In the genomic region with DNA sequence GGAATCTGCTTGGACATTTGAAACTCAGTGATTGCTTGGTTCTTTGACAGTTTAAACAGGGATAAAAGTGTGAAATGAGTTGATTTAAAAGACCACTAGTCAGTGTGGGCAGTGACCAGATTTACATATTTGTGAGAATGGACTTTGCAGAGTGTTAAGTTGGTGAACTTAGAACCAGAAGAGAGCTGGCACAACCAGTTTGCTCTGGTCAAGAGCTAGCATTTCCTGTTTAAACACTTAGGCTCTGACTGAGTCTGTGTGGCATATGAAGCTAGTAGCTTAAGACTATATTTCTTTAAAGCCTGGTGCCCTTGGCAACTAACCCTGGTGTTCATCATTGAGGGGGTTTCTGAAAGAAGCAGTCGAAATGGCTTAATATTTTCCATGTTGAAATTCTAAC, we compare ENCODE assay signal across 10 mouse cellular contexts. TPM values are rescaled to one million over a fixed set of nuclear protein-coding genes. Genes with fewer than 3 reads are reported as not detected.
A peak's percentile ranks its signal among the peaks of the same experiment; 100 is the strongest.
DNase-seq lines count a peak whose midpoint lies in the region; ATAC-seq and TF ChIP-seq lines count a peak whose summit lies in the region.
"Had no signal": no experiment of that assay in that cellular context is flagged by ENCODE, and none has a peak within 500 bp of the region (broad histone marks: within the 10 kb centered on the region; RNA-seq: fewer than 3 reads in every experiment).

No protein-coding gene starts in this region.

- H3K27me3 ChIP-seq in liver, embryonic 12.5 days (replicated peaks), result peaks cover 6% of the 10 kb centered on the region; the same call in 1 of the 2 replicates
- no peaks in the 10 kb centered on the region for H3K27me3 ChIP-seq in forebrain, embryonic 12.5 days
- no peaks in the 10 kb centered on the region for H3K27me3 ChIP-seq in myocyte (ENCODE audit: control insufficient read depth, insufficient read depth, insufficient read length)

- no peak overlapping the region for H3K27ac ChIP-seq in liver, embryonic 12.5 days
- H3K27ac ChIP-seq in forebrain, embryonic 12.5 days, result no peak overlapping the region

- DNase-seq in liver, result no peak
- DNase-seq in kidney, adult 9 months, result peak; percentile 42
- DNase-seq in adrenal gland, adult (ENCODE audit: inconsistent age in 2 of 2, low spot score in 1 of 2), result no peak
- DNase-seq in adrenal gland, postnatal 4 days (ENCODE audit: low spot score in 2 of 2), result no peak
- no peak for DNase-seq in layer of hippocampus, adult 18-20 months (ENCODE audit: low spot score in 2 of 2)

- H3K9ac ChIP-seq in liver, embryonic 12.5 days, result no peak overlapping the region
- no peak overlapping the region for H3K9ac ChIP-seq in forebrain, embryonic 12.5 days

- no peak for TF ChIP-seq POLR2A in myocyte (IDR thresholded peaks at IDR 0.05; ENCODE audit: insufficient read length, low read depth)

- peak overlapping the region; percentile 84 for H3K4me2 ChIP-seq in liver, embryonic 12.5 days
- H3K4me2 ChIP-seq in forebrain, embryonic 12.5 days, result peak overlapping the region; percentile 69
- peak overlapping the region; percentile 80 for H3K4me2 ChIP-seq in myocyte (ENCODE audit: low read depth)

- ATAC-seq in liver, embryonic 12.5 days, result no peak
- no peak for ATAC-seq in forebrain, embryonic 12.5 days (ENCODE audit: low FRiP score)
- ATAC-seq: inflammation-experienced regulatory T-cells, adult 6 months had no signal

- no peaks in the 10 kb centered on the region for H3K36me3 ChIP-seq in liver, embryonic 12.5 days
- H3K36me3 ChIP-seq in forebrain, embryonic 12.5 days (replicated peaks), result peaks cover 21% of the 10 kb centered on the region
- no peaks in the 10 kb centered on the region for H3K36me3 ChIP-seq in myocyte (ENCODE audit: control insufficient read depth, insufficient read depth)

- no peak overlapping the region for H3ac ChIP-seq in myocyte (ENCODE audit: control insufficient read depth, insufficient read length)

- H3K4me3 ChIP-seq in liver, embryonic 12.5 days, result no peak overlapping the region
- H3K4me3 ChIP-seq in forebrain, embryonic 12.5 days (replicated peaks), result no peak overlapping the region
- no peak overlapping the region for H3K4me3 ChIP-seq in myocyte

- WGBS in liver, embryonic 12.5 days (ENCODE audit: insufficient replicate concordance), result 70% methylated on average over 1 of the region's 1 CpGs
- WGBS in forebrain, embryonic 12.5 days, result 88% methylated on average over 1 of the region's 1 CpGs

- no peaks in the 10 kb centered on the region for H3K79me2 ChIP-seq in myocyte (ENCODE audit: control insufficient read depth, insufficient read depth)

- peaks cover 22% of the 10 kb centered on the region for H3K4me1 ChIP-seq in liver, embryonic 12.5 days
- peaks cover 16% of the 10 kb centered on the region for H3K4me1 ChIP-seq in forebrain, embryonic 12.5 days

- no peaks in the 10 kb centered on the region for H3K9me3 ChIP-seq in liver, embryonic 12.5 days (replicated peaks)
- no peaks in the 10 kb centered on the region for H3K9me3 ChIP-seq in forebrain, embryonic 12.5 days

TF ChIP-seq in myocyte, 11 proteins besides CTCF, POLR2A, EP300 and RAD21:
- TF ChIP-seq MYOD1 (IDR thresholded peaks at IDR 0.05; ENCODE audit: control insufficient read depth in 1 of 3, insufficient read length in 2 of 3, low read depth in 2 of 3) (no peak), POLR2AphosphoS2 (IDR thresholded peaks at IDR 0.05; ENCODE audit: insufficient read length, low read depth) (no peak), USF1 (IDR thresholded peaks at IDR 0.05; ENCODE audit: low read depth) (no peak), MYOG (IDR thresholded peaks at IDR 0.05; ENCODE audit: control insufficient read depth in 1 of 3, insufficient read depth in 1 of 3, insufficient read length in 2 of 3, low read depth in 2 of 3) (no peak), E2F4 (IDR thresholded peaks at IDR 0.05; ENCODE audit: insufficient read depth) (no peak), TCF12 (IDR thresholded peaks at IDR 0.05; ENCODE audit: insufficient read depth, poor library complexity, severe bottlenecking) (no peak), REST (IDR thresholded peaks at IDR 0.05; ENCODE audit: insufficient read depth, insufficient read length) (no peak), MAX (IDR thresholded peaks at IDR 0.05; ENCODE audit: low read depth) (no peak), SRF (IDR thresholded peaks at IDR 0.05; ENCODE audit: control insufficient read depth, insufficient read length, low read depth) (no peak), TCF3 (IDR thresholded peaks at IDR 0.05; ENCODE audit: insufficient read length, low read depth) (no peak), CEBPB (IDR thresholded peaks at IDR 0.05; ENCODE audit: insufficient read depth, poor library complexity, severe bottlenecking) (no peak)

RNA-seq across cellular contexts. Expression of gene Slc18b1, which starts 1.4 kb away (rescaled TPM):
- 2.6 and 3.4 TPM in 2 replicates for polyA plus RNA-seq in liver, embryonic 12.5 days (2016; fragmentation: Nextera tagmentation; extraction: Ambion mirVana)
- polyA plus RNA-seq in forebrain, embryonic 12.5 days (2016; fragmentation: Nextera tagmentation; extraction: Ambion mirVana), result 16.6 and 17.2 TPM in 2 replicates
- polyA plus RNA-seq in myocyte (2012; fragmentation: generic; extraction: Trizol), result 7.0 TPM
- total RNA-seq in adrenal gland, postnatal 4 days (2021), result 10 to 100 TPM; 58.7 to 62.1 TPM
- total RNA-seq in layer of hippocampus, adult 18-20 months (2021), result 10 to 100 TPM; 26.7 to 28.6 TPM
- polyA plus RNA-seq: inflammation-experienced regulatory T-cells, adult 6 months had no signal

RNA-seq across cellular contexts. Expression of gene Rps12, which starts 11.1 kb away (rescaled TPM):
- 192 and 199 TPM in 2 replicates for polyA plus RNA-seq in liver, embryonic 12.5 days (2016; fragmentation: Nextera tagmentation; extraction: Ambion mirVana)
- polyA plus RNA-seq in forebrain, embryonic 12.5 days (2016; fragmentation: Nextera tagmentation; extraction: Ambion mirVana), result 117 and 131 TPM in 2 replicates
- polyA plus RNA-seq in myocyte (2012; fragmentation: generic; extraction: Trizol), result 4,767 TPM
- 100 to 1,000 TPM; 618 to 653 TPM for total RNA-seq in adrenal gland, postnatal 4 days (2021)
- 100 to 1,000 TPM; 261 to 307 TPM for total RNA-seq in layer of hippocampus, adult 18-20 months (2021)

RNA-seq across cellular contexts. Expression of gene Vnn3, which starts 53.1 kb away (rescaled TPM):
- polyA plus RNA-seq in liver, embryonic 12.5 days (2016; fragmentation: Nextera tagmentation; extraction: Ambion mirVana), result 0.07 TPM in 1 of 2 replicates, not detected in the other
- polyA plus RNA-seq in forebrain, embryonic 12.5 days (2016; fragmentation: Nextera tagmentation; extraction: Ambion mirVana), result not detected in 2 replicates
- polyA plus RNA-seq in myocyte (2012; fragmentation: generic; extraction: Trizol), result not detected
- total RNA-seq in adrenal gland, postnatal 4 days (2021), result 10 to 100 TPM; 17.1 to 24.1 TPM
- under 1 TPM in 1 of 2 experiments, not detected in 1; 0.23 TPM for total RNA-seq in layer of hippocampus, adult 18-20 months (2021)
- total RNA-seq: common myeloid progenitor, adult 5-6 weeks had no signal
- polyA plus RNA-seq: inflammation-experienced regulatory T-cells, adult 6 months had no signal

Comparison
In these comparisons a context has a peak if more than half of its experiments do, and no peak if none do; other contexts are left out.
1. RNA of gene Rps12, which starts 11.1 kb away (polyA plus RNA-seq): 4,767 TPM in myocyte (single experiment); 192 to 199 TPM in liver, embryonic 12.5 days and 117 to 131 TPM in forebrain, embryonic 12.5 days; every median in the first group is over 10 times any median in the second.
2. Peak in every context shown above with its lines, with median percentiles within 50 percentile points of each other: H3K4me2 ChIP-seq.